Mouse (Mus musculus) lung, postnatal 0 days (tissue): ENCODE measurements around the gene Mical2.

Source experiments
- CTCF ChIP-seq: IDR thresholded peaks from 2 replicates; pipeline ENCODE4 v1.5.1; 2016; ENCODE audit warnings: antibody characterized with exemption, mild to moderate bottlenecking
- EP300 ChIP-seq: IDR thresholded peaks from 2 replicates; pipeline ENCODE4 v1.6.1; 2016; ENCODE audit warnings: antibody characterized with exemption, mild to moderate bottlenecking, control low read depth

DNA sequence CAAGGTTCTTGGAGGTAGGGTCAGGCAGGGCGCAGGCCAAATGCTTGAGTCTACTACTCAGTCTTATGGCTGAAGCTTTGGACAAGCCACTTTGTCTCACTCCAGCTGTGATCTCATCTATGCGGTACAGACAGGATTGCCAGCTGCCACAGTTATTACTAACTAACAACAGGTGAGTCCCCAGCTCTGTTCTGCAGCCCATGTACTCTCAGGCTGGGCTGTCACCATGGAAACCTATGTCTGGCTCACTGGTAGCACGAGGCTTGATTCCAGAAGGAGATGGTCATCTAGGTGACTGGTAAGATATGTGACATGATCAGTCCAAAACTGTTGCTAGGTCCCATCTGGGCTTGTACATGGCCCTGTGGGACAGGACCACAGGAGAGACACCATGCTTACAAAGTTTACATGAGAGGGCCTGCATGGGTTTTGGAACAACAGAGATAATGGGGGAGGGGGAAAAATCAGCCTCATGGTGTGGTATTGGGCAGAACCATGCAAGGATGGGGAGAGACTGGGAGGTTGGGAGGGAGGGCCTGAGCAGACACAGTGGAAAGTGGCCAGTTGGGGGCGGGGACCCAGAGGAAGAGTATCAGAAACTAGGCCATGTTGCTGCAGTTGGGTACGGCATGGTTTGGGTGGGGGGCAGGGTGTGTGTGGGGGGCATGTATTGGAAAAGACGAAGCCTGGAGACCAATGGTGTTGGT is 41.0 kb upstream of the Mical2 start:
- TF ChIP-seq EP300 (no peak), CTCF (no peak)
